Mouse (Mus musculus): Measurements from ENCODE around the gene Dnmt1. TPM values are rescaled to one million over a fixed set of nuclear protein-coding genes. Genes with fewer than 3 reads are reported as not detected.
"Not testable (repeated sequence)": the region's sequence is repeated elsewhere in the genome, so short reads cannot be mapped to it uniquely, and the experiment has no call there.

Gene Dnmt1
- total RNA-seq (2021): 10 to 100 TPM; 28.9 to 30.6 TPM

DNA sequence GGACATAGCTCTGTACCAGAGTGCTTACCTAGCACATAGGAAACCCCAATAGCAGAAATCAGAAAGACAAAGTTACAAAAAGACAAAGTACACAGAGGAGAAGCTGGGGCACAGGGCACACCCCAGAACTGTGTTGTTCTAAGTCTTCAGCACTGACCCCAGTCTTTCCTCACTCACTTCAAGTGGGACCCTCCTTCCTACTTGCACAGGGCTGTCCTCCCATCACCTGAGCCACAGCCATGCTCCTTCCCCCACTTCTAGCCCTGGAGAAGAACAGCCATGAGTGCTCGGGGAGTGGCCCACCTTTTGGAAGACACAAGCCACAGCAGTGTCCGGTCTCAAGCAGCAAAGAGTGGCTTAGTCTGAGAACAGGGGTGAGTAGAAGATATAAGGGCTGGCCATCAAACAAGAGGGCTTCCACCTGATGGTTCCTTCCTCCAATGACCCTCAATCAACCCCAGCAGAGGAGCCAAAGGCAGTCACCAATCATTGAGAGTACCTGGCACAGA is at the start of gene Dnmt1:
TSS of gene Dnmt1 (minus strand) at position 459 of the 509 bp plus-strand sequence.
- intact Hi-C loops (cut with DNase I): no loop called here
- DNase-seq: no peak

- DNase-seq: no peak
- intact Hi-C loops (cut with DNase I): no loop called here
Observed at GRCm38 (mm10) chr9:21008007-21008406, 48.3 kb upstream of the Dnmt1 start.

DNA sequence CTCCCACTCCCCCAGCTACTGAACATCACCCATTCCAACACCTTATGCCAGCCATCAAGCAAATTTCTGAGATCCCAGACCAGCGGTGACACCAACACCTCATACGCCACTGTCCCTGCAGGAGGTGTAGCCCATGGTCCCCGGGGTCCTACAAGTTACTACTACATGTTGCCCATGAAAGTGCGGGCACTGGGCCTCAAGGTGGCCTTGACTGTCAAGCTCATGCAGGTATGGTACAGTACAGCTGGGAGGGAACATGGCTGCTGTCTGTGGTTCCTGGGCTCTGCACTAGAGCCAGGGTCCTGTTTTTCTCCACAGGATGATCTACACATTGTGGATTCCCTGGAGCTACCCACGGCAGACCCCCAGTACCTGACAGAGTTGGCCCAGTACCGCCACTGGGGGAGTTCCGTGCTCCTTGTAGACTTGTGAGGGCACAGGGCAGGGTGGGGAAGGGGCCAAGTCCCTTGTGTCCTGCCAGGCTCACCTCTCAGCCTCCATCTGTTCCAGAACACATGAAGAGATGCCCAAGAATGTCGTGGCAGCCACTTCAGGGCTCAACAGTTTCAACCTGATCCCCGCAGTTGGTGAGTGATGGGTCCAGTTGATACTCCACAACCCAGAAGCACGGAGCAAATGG is 47.7 kb upstream of the Dnmt1 start:
- intact Hi-C loops (cut with DNase I): no loop called here
- DNase-seq: no peak

- intact Hi-C loops (cut with DNase I): loop anchor here (2.0 kb wide), 2 partner anchors 26 to 50 kb away; partner anchors contain the start of gene Icam4
- DNase-seq: peak; percentile 90 to 93
Observed at GRCm38 (mm10) chr9:21002627-21003551, 43.2 kb upstream of the Dnmt1 start, which contains the start of gene Mrpl4. TSS of gene Mrpl4 (plus strand) at chr9:21002738.

DNA sequence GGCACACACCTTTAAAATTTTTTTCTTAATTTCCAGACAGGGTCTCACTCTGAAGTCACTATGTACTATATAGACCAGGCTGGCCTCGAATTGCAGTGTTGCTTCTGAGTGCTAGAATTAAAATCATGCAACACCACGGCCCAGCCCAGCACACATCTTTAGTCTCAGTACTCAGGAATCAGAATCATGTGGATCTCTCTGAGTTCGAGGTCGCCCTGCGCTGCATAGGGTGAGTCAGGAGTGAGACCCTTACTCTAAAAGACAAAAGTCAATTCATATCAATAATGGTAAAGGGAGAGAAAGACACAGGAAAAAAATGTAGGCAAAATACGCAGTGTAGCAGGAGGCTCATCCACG is 42.6 kb upstream of the Dnmt1 start:
- DNase-seq: no peak
- intact Hi-C loops (cut with DNase I): loop anchor here (2.0 kb wide), 2 partner anchors 27 to 49 kb away; partner anchors contain the start of gene Icam4

GRCm38 (mm10) chr9:21001651-21002200 is 42.0 kb upstream of the Dnmt1 start:
- peak in 1 of 2 experiments; percentile 36 for DNase-seq
- intact Hi-C loops (cut with DNase I): loop anchor here (2.0 kb wide), 3 partner anchors 27 to 101 kb away; partner anchors contain the start of gene Icam4

DNA sequence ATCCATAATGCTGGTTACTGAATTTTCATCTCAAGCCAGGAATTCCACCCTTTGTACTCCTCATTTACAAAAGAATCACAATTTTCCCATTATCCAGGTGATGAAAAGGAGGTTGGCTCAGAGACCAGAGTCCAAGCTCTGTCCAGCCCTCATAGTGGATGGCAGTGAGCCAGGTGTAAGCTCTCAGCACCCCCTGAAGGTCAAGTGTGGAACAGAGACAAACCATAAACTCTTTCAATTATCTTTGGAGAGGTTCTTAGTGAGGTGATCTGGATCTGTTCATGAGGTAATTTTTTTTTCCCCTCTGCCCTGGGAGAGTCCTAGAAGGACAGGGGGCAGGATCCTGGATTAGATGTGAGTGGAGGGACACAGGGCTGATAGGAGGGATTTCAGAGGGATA is 41.1 kb upstream of the Dnmt1 start:
- intact Hi-C loops (cut with DNase I): loop anchor here (1.0 to 2.0 kb wide), 2 partner anchors 24 to 100 kb away; no protein-coding TSS in a partner anchor

DNA sequence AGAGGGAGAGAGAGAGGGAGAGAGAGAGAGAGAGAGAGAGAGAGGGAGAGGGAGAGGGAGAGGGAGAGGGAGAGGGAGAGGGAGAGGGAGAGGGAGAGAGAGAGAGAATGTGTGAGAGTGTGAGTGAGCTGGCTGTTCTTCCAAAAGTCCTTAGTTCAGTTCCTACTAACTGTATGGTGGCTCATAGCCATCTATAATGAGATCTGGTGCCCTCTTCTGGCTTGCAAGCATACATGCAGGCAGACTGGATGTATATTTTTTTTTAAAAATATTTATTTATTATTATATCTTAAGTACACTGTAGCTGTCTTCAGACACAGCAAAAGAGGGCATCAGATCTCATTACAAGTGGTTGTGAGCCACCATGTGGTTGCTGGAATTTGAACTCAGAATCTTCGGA is 38.6 kb upstream of the Dnmt1 start:
- DNase-seq: not testable (repeated sequence)
- intact Hi-C loops (cut with DNase I): loop anchor here (5.0 kb wide), 1 partner anchor 81 kb away; no protein-coding TSS in a partner anchor

More for the DNA sequence above, 41.1 kb upstream of the Dnmt1 start:
- peak; percentile 40 to 52 for DNase-seq

GRCm38 (mm10) chr9:20997065-20997464 is 37.4 kb upstream of the Dnmt1 start:
- DNase-seq: no peak
- intact Hi-C loops (cut with DNase I): loop anchor here (5.0 kb wide), 1 partner anchor 80 kb away; no protein-coding TSS in a partner anchor

DNA sequence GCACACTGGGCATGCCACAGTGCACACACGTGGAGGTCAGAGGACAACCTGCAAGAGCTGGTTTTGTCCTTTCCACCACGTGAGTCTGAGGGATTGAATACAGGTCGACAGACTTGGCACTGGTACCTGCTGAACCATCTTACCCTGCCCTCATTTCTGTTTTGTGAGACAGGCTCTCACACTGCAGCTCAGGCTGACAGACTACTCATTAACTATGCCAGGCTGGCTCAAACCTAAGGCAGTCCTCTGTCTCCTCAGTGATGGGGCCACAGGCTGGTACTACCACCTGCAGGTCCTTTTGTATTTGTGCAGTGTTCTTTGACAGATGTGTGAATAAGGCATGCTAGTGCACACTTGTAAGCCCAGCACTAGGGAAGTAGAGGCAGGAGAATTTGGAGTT is 35.4 kb upstream of the Dnmt1 start:
- intact Hi-C loops (cut with DNase I): loop anchor here (5.0 kb wide), 1 partner anchor 78 kb away; no protein-coding TSS in a partner anchor
- DNase-seq: no peak

GRCm38 (mm10) chr9:20993165-20993898 is 33.6 kb upstream of the Dnmt1 start:
- no peak for DNase-seq
- intact Hi-C loops (cut with DNase I): no loop called here

- intact Hi-C loops (cut with DNase I): no loop called here
- DNase-seq: no peak
Observed at GRCm38 (mm10) chr9:20991587-20991986, 31.9 kb upstream of the Dnmt1 start.

DNA sequence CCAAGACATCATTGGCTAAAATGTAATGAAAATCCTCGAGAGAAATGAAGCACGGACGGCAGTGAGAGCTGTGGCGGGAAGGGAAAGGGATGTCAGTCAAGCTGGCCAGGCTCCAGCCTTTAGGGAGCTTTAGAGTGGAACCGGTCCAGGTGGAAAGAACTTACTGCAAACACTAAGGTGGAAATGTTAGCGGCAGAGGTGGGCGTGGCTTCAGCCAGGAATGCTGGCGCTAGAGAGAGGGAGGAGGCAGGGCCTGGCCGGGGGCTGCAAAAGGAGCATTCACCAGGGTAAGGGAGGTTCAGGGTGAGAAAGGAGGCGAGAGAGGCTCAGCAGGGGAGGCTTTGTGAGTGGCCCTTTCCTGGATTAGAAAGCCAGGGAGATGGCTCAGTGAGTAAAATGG is 31.2 kb upstream of the Dnmt1 start:
- DNase-seq: peak in 1 of 2 experiments; percentile 35
- intact Hi-C loops (cut with DNase I): no loop called here

GRCm38 (mm10) chr9:20987953-20988352 is 28.3 kb upstream of the Dnmt1 start:
- intact Hi-C loops (cut with DNase I): no loop called here
- no peak for DNase-seq

DNA sequence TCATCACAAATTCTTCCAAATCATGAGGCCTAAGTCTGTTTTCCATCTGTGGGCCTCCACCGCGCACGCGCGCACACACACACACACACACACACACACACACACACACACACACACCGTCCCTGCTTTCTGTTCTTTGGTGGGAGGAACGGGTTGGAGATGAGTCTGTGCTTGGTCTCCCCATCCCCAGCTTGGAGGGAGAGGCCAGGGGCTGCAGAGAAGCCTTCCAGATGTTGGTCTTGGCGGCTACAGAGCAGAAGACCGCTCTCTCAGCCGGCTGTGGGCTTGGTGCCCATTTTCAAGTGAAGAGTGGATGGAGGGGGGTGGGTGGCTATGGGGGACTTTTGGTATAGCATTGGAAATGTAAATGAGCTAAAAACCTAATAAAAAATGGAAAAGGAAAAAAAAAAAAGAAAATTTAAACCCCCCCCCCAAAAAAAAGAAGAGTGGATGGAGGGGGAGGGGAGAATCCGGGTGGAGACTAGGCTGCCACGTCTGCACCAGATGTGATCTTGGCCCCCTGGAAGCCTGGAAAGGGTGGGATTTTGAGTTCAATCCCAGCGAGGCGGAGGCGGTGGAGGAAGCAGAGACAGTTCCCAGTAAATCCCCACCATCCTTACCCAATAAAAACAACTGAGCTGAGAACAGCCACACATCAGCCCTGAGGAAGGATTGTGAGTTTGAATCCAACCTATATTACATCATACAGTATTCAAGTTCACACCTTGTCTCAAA is 27.4 kb upstream of the Dnmt1 start:
- DNase-seq: peak; percentile 73 to 77
- intact Hi-C loops (cut with DNase I): no loop called here

DNA sequence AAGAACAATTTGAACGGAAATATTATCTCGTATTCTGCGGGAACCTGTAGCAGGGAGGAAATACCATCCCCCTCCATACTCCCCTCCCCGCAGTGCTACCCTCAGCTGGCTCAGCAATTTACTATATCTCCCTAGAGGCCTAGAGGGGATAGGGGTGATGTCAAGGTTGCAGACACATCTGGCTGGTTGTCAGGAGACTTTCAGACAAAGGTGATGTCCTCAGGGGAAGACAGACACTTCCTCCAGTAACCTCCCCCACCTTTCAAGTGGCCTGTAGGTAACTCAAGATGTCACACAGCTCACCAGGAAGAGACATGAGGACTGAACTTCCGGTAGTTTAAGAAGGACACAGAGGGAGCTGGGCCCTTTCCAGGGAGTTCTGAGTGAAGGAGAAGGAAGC is 23.5 kb upstream of the Dnmt1 start:
- DNase-seq: no peak
- intact Hi-C loops (cut with DNase I): no loop called here

GRCm38 (mm10) chr9:20982171-20982570 is 22.5 kb upstream of the Dnmt1 start:
- intact Hi-C loops (cut with DNase I): no loop called here
- no peak for DNase-seq

DNA sequence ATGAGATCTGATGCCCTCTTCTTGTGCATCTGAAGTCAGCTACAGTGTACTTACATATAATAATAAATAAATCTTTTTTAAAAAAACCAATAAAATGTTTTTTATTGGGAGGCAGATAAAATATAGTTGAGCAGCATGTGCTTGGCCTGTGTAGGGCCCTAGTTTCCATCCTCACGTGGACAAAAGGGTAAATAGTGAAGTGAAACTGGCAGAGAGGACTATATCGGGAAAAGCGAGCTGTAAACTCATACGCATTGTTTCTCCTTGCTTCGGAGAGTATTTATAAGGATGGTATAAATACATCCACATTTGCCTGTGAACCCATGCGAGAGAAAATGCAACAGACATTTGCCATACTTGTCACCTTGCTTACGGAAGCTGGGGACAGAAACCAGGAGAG is 20.1 kb upstream of the Dnmt1 start:
- DNase-seq: no peak
- intact Hi-C loops (cut with DNase I): no loop called here

DNA sequence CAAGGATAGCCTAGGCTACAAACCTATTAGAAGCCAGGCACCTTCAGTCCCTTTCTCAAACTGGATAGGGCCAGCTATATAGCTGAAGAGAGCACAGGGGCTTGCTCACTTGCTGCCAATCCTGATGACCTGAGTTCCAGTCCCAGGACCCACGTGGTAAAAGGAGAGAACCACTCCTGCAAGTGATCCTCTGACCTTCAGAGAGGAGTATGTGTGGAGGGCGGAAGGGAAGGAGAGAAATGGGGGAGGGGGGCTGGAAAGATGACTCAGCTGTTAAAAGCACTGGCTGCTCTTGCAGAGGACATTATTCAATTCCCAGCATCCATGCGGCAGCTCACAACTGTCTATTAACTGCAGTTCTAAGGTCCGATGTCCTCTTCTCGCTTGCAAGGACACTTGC is 19.5 kb upstream of the Dnmt1 start:
- intact Hi-C loops (cut with DNase I): no loop called here
- no peak for DNase-seq
